Mouse (Mus musculus) olfactory bulb, adult 2 months (tissue): Measurements from ENCODE around the gene Llgl2.

Experiments used
- CTCF ChIP-seq: fragments of 200-500 bp; IDR thresholded peaks from 2 replicates; pipeline ENCODE4 v1.5.1; 2012; ENCODE audit warnings: low read depth, mild to moderate bottlenecking, low read length, moderate library complexity; ENCODE audit not compliant: insufficient read depth
- POLR2A ChIP-seq: fragments of 200-500 bp; IDR thresholded peaks from 2 replicates; pipeline ENCODE4 v1.6.1; 2012; ENCODE audit warnings: mild to moderate bottlenecking, low read depth, low read length, moderate library complexity; ENCODE audit not compliant: insufficient read depth

DNA sequence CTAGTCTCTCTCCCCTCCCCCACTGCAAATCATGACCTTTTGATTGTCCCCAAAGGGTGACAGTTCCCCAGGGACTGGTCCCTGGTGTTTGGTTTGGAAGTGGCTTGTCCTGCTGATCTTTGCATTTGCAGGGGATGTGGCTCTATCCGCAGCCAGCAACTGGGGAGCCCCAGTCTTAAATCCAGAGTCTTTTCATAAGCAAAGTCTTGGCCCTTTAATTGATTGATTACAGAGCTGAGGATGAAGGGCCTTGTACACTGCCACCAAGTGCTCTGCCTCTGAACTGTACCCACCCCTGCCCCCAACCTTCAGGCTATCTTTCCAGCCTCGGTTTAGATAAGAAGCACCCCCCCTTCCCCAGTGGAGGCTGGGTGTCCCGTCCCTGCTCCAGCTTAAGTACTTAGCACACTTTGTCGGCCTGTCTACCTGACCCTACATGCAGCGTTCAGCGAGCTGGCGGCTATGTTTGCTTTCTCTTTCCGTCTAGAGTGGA is 9.2 kb downstream of the Llgl2 start:
- TF ChIP-seq POLR2A (no peak), CTCF (no peak)
